Mouse (Mus musculus) forebrain, embryonic 11.5 days (tissue): ENCODE measurements around the gene Pip5k1b. TPM values are rescaled to one million over a fixed set of nuclear protein-coding genes. Genes with fewer than 3 reads are reported as not detected.
A peak's percentile ranks its signal among the peaks of the same experiment; 100 is the strongest.
"Not testable (repeated sequence)": the region's sequence is repeated elsewhere in the genome, so short reads cannot be mapped to it uniquely, and the experiment has no call there.

Experiments used
- ATAC-seq: fragments of 200-750 bp; cut with Nextera tagmentation; replicated peaks from 2 replicates; pipeline ENCODE4 v1.8.0; 2017; ENCODE audit warnings: moderate TSS enrichment; ENCODE audit not compliant: low FRiP score
- DNase-seq: peaks from one replicate; pipeline ENCODE4 v3.0.0-alpha.2; 2017; ENCODE audit warnings: low spot score
- H3K27ac ChIP-seq: fragments of 300-500 bp; sonication (generic); 2 replicates; pipeline ENCODE4 v1.5.1; 2014; ENCODE audit warnings: low read depth, low read length
- H3K27me3 ChIP-seq: fragments of 300-500 bp; sonication (generic); 2 replicates; pipeline ENCODE4 v1.6.1; 2014; ENCODE audit warnings: mild to moderate bottlenecking, low read length, mixed read lengths; ENCODE audit not compliant: control insufficient read depth, insufficient read depth
- H3K36me3 ChIP-seq: fragments of 300-500 bp; sonication (generic); 2 replicates; pipeline ENCODE4 v1.6.1; 2014; ENCODE audit warnings: mild to moderate bottlenecking, low read length, moderate library complexity, mixed read lengths; ENCODE audit not compliant: control insufficient read depth, insufficient read depth
- H3K4me1 ChIP-seq: fragments of 300-500 bp; sonication (generic); replicated peaks from 2 replicates; pipeline ENCODE4 v1.6.1; 2014; ENCODE audit warnings: low read length, mixed read lengths; ENCODE audit not compliant: control insufficient read depth, insufficient read depth
- H3K4me2 ChIP-seq: fragments of 300-500 bp; sonication (generic); 2 replicates; pipeline ENCODE4 v1.6.1; 2014; ENCODE audit warnings: low read depth, mild to moderate bottlenecking, low read length, moderate library complexity, mixed read lengths; ENCODE audit not compliant: severe bottlenecking
- H3K4me3 ChIP-seq: fragments of 300-500 bp; sonication (generic); 2 replicates; pipeline ENCODE4 v1.5.1; 2014; ENCODE audit warnings: low read depth, low read length
- H3K9ac ChIP-seq: fragments of 300-500 bp; sonication (generic); 2 replicates; pipeline ENCODE4 v1.6.1; 2014; ENCODE audit warnings: low read length
- H3K9me3 ChIP-seq: fragments of 300-500 bp; sonication (generic); 2 replicates; pipeline ENCODE4 v1.6.1; 2016; ENCODE audit warnings: low read length, mixed read lengths; ENCODE audit not compliant: control insufficient read depth
- WGBS: fragments of 180-500 bp; shearing (Covaris S2); extraction: QIAGEN DNeasy Blood & Tissue Kit; methylation state at CpG from one replicate; pipeline ENCODE4 v1.1.7; 2014; 5-methylcytosine and 5-hydroxymethylcytosine counted together
- polyA plus RNA-seq: library from polyadenylated mRNA; unstranded; fragments of >200 nt; fragmentation: Nextera tagmentation; extraction: Ambion mirVana; gene quantifications from 2 replicates; pipeline ENCODE4 v1.2.1, GENCODE M21; 2014

Gene Pip5k1b
- polyA plus RNA-seq, 1 experiment from 2014 or later = 2.2 TPM

DNA sequence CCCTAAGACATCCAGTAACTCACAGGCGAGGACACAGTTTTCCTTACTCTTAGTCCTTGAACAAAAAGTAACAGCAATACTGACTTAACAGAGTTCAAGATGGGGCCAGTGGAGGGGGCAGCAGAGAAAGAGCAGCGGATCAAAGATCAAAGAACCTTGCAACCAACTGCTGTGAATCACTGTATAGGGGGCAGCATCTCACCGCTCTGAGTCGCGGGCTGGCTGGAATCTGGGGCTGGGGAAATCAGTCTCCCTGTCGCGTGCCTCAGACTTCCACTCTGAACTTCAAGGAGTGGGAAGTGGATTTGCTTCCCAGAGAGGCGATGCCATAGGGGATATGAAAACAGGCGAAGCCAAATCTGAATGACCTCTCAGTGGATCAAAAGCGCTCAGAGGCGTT lies 1.8 kb upstream of the Pip5k1b start:
- no peak overlapping the region for H3K27ac ChIP-seq
- peaks cover 6% of the 10 kb centered on the region for H3K27me3 ChIP-seq
- H3K4me1 ChIP-seq = peaks cover 3% of the 10 kb centered on the region; the same call in 1 of the 2 replicates
- H3K36me3 ChIP-seq = no peaks in the 10 kb centered on the region
- H3K9ac ChIP-seq = no peak overlapping the region
- 2% methylated on average over 11 of the region's 11 CpGs for WGBS
- peak; percentile 63 for DNase-seq
- H3K9me3 ChIP-seq = no peaks in the 10 kb centered on the region
- no peak for ATAC-seq
- H3K4me3 ChIP-seq = no peak overlapping the region
- peak overlapping the region; percentile 29; the same call in 1 of the 2 replicates for H3K4me2 ChIP-seq

- WGBS = 2% methylated on average over 12 of the region's 12 CpGs
- peak overlapping the region; percentile 80 for H3K4me3 ChIP-seq
- DNase-seq = peak; percentile 64
- H3K4me1 ChIP-seq = peaks cover 3% of the 10 kb centered on the region; the same call in 1 of the 2 replicates
- H3K9me3 ChIP-seq = no peaks in the 10 kb centered on the region
- peaks cover 6% of the 10 kb centered on the region for H3K27me3 ChIP-seq
- H3K36me3 ChIP-seq = no peaks in the 10 kb centered on the region
- H3K27ac ChIP-seq = no peak overlapping the region
- ATAC-seq = peak; percentile 34
- H3K4me2 ChIP-seq = peak overlapping the region; percentile 87
- H3K9ac ChIP-seq = peak overlapping the region; percentile 83
Observed at GRCm38 (mm10) chr19:24556585-24556966, 904 bp upstream of the Pip5k1b start.

DNA sequence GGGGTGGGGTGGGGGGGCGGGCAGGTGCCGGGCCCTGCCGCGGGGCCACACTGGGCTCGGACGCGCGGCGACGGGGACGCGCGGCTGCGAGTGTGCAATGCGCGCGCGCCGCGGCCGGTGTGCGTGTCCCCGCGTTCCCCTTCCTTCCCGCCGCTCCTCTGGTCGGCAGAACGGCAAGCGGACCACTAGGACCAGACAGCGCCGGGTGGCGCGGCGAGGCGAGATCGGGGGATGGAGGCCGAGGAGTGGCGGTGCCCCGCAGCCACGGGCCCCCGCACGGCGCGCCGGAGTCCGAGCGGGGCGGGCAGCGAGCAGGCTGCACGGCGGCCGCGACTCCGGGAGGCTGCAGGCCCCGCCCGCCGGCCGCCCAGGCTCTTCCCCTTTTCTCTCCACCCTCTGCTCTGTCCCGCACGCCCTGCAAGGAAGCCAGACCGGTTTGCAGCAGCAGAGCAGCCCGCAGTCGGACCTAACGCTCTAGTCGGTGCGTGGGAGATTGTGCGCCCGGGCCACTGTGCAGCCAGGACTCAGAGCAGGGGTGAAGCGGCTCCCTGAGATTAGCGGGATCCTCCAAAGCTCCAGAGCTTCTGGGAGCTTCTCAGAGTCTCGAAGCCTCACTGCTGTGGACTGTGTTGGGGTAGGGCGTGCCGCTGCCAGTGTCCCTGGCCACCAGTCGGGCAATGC lies 372 bp upstream of the Pip5k1b start:
- under 1% methylated on average over 69 of the region's 74 CpGs for WGBS
- Histone ChIP-seq H3K4me3 (peak overlapping the region; percentile 80), H3K9me3 (no peaks in the 10 kb centered on the region), H3K36me3 (no peaks in the 10 kb centered on the region), H3K27me3 (peaks cover 6% of the 10 kb centered on the region), H3K4me1 (peaks cover 3% of the 10 kb centered on the region; the same call in 1 of the 2 replicates), H3K27ac (peak overlapping the region; percentile 18; the same call in 1 of the 2 replicates), H3K4me2 (peak overlapping the region; percentile 87), H3K9ac (peak overlapping the region; percentile 83)
- ATAC-seq (peak; percentile 87), DNase-seq (peak; percentile 87)

DNA sequence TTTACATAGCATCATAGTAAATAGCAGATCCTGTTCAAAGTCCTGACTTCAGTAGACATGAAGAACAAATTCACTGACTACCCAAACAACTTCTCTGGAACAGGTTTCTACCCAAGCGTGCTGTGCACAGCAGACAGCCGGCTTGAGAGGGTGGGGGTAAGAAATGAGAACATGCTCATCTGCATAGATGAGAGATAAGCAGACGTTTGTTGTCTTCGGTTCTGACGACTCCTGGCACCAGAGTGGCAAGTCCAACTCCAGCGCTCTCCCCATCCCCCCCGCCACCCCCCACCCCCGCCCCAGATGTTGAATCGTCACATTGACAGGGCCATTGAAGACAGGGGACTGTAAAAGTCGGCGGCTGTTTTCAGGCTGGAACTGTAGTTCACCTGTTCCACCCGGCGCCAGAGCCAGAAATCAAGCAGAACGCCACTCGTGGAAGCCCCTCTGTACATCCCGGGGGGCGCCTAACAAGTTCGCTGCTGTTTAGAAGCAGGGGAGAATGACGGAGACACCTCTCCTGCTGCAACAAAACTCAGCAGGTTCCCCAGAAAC lies 684 bp downstream of the Pip5k1b start:
- 1% methylated on average over 19 of the region's 19 CpGs for WGBS
- H3K36me3 ChIP-seq = no peaks in the 10 kb centered on the region
- H3K9me3 ChIP-seq = no peaks in the 10 kb centered on the region
- H3K27me3 ChIP-seq = peaks cover 6% of the 10 kb centered on the region
- peak overlapping the region; percentile 87 for H3K4me2 ChIP-seq
- DNase-seq (no peak), ATAC-seq (peak; percentile 18; the same call in 1 of the 2 replicates)
- H3K4me1 ChIP-seq = peaks cover 3% of the 10 kb centered on the region; the same call in 1 of the 2 replicates
- H3K27ac ChIP-seq = no peak overlapping the region
- H3K4me3 ChIP-seq = peak overlapping the region; percentile 80
- peak overlapping the region; percentile 83 for H3K9ac ChIP-seq

DNA sequence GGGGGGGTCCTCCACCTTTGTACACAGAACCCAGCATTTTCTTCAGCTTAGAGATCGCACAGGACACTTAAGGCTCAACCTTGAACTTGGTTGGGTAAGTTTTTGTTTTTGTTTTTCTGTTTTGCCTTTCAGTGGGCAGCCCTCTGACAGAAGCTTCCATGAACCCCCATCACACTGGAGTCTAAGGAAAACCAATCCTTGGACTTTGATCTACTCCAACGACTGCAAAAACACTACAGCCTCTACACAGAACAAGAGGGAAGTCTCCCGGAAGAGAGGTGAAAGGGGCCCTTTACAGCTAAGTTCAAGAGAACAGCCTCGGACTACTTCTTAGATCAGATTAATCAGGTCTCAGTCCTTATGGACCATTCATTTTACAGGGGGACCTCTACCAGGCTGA lies 1.2 kb downstream of the Pip5k1b start:
- peaks cover 6% of the 10 kb centered on the region for H3K27me3 ChIP-seq

DNA sequence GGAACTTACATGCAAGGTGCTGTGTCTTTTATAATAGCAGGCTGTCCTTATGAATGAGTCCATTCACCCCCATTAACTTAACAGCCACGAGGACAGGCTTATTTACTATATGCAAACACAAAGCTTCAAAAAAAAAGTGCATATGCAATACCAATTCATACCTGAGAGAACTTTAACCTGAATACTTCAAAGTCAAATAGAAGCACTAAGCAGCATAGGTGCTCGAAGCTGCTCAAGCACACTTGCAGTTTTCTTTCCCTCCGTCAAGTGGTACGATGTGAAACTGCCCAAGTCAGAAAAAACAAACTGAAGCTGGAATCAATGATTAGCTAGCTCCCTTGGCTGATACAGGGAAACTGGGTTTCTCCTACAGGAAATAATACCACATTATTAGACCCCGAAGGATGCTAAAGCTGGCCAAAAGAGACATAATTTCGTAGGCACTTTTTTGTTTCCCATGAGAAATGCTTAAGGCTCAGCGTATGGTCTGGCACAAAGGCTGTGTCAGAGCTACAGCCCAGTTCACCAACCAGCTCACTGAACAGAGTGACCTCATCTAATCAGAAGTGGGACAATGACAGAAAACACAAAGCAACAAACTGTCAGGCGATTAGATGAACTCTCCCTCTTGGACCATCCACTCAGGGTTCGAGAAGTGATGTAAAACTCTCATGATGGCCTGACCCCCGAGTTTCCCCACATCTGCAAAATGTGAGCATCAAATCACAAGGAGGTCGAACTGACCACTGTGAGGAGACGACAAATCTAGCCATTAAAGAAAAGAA lies 2.2 kb downstream of the Pip5k1b start:
- no peak for ATAC-seq
- no peak overlapping the region; the same call in 1 of the 2 replicates for H3K4me2 ChIP-seq
- peaks cover 3% of the 10 kb centered on the region; the same call in 1 of the 2 replicates for H3K4me1 ChIP-seq

More for the DNA sequence above, 1.2 kb downstream of the Pip5k1b start:
- WGBS = 28% methylated on average over 4 of the region's 4 CpGs
- ATAC-seq = no peak
- Histone ChIP-seq H3K4me2 (peak overlapping the region; percentile 87), H3K27ac (no peak overlapping the region), H3K4me1 (peaks cover 3% of the 10 kb centered on the region; the same call in 1 of the 2 replicates), H3K36me3 (no peaks in the 10 kb centered on the region), H3K9me3 (no peaks in the 10 kb centered on the region), H3K9ac (no peak overlapping the region), H3K4me3 (peak overlapping the region; percentile 80; the same call in 1 of the 2 replicates)
- no peak for DNase-seq

DNA sequence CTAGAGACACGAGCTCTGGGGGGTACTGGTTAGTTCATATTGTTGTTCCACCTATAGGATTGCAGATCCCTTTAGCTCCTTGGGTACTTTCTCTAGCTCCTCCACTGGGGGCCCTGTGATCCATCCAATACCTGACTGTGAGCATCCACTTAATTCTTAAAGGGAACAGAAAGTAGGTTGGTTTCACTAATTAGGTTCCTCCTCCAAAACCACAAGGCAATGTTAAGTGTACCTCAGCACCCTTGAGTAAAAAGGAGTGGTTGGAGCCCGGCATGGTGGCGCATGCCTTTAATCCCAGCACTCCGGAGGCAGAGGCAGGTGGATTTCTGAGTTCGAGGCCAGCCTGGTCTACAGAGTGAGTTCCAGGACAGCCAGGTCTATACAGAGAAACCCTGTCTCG lies 3.0 kb downstream of the Pip5k1b start:
- ATAC-seq, DNase-seq, H3K27me3 ChIP-seq, H3K4me3 ChIP-seq, H3K4me1 ChIP-seq, H3K9ac ChIP-seq, H3K4me2 ChIP-seq, H3K36me3 ChIP-seq, H3K9me3 ChIP-seq, H3K27ac ChIP-seq: not testable (repeated sequence)
- 88% methylated on average over 6 of the region's 6 CpGs for WGBS

More for the DNA sequence above, 2.2 kb downstream of the Pip5k1b start:
- 61% methylated on average over 12 of the region's 12 CpGs for WGBS
- DNase-seq = no peak
- Histone ChIP-seq H3K9me3 (no peaks in the 10 kb centered on the region), H3K27me3 (peaks cover 6% of the 10 kb centered on the region), H3K36me3 (no peaks in the 10 kb centered on the region), H3K4me3 (no peak overlapping the region), H3K27ac (no peak overlapping the region), H3K9ac (no peak overlapping the region)

DNA sequence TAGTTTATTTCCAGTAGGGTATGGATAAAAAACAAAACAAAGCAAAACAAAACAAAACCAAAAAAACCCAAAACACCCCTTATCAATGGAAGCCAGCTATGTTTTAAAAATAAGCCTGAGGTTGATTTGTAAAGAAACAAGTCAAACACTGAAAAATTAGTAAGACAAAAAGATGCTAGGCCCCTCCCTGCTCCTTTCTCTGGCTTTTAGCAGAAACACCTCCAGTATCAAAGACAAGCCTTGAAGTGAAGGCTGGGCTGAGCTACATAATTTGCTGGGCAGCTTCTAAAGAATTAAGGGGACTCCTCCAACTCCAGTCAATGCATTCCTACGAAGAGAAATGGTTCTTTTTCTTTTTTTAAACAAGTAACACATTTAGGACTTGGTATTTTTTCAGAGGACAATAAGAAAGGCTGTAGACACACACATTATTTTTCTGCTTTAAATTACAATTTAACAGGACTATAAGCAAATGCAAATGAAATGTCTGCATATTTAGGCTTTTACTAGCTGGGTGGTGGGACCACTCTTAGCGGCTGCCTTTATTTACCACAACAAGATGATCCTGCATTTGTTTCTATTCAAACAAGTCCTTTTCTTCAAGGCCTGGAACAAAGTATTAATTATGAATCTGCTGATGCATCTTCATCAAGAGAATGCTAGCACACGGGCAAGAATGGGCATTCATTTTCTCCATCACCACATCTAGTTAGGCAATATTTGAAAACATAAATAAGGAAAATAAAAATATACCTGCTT lies 4.3 kb downstream of the Pip5k1b start:
- H3K4me1 ChIP-seq = peaks cover under 1% of the 10 kb centered on the region; the same call in 1 of the 2 replicates
- no peak overlapping the region for H3K27ac ChIP-seq
- H3K27me3 ChIP-seq = peaks cover under 1% of the 10 kb centered on the region
- H3K9me3 ChIP-seq = no peaks in the 10 kb centered on the region; the same call in 1 of the 2 replicates
- ATAC-seq = no peak
- 60% methylated on average over 3 of the region's 3 CpGs for WGBS
- H3K36me3 ChIP-seq = no peaks in the 10 kb centered on the region
- no peak for DNase-seq
- H3K4me3 ChIP-seq = no peak overlapping the region
- no peak overlapping the region for H3K9ac ChIP-seq
- H3K4me2 ChIP-seq = no peak overlapping the region
